Mouse (Mus musculus) embryonic fibroblast, embryonic 13.5 days (primary cell): ENCODE measurements around the gene Cdh23.

Source experiments
- CTCF ChIP-seq: IDR thresholded peaks from 2 replicates; pipeline ENCODE4 v1.5.1; 2011; ENCODE audit warnings: mild to moderate bottlenecking, control low read depth, low read length, moderate library complexity, borderline replicate concordance; ENCODE audit not compliant: insufficient read depth
- POLR2A ChIP-seq: IDR thresholded peaks from 2 replicates; pipeline ENCODE4 v1.6.1; 2011; ENCODE audit warnings: low read depth, mild to moderate bottlenecking, control low read depth, low read length, moderate library complexity

- TF ChIP-seq CTCF (no peak), POLR2A (no peak)
These were observed 426.9 kb downstream of the Cdh23 start for GRCm38 (mm10) chr10:60269141-60270064.
